Mouse (Mus musculus): Measurements from ENCODE around the gene Syt7.

The Syt7 gene

DNA sequence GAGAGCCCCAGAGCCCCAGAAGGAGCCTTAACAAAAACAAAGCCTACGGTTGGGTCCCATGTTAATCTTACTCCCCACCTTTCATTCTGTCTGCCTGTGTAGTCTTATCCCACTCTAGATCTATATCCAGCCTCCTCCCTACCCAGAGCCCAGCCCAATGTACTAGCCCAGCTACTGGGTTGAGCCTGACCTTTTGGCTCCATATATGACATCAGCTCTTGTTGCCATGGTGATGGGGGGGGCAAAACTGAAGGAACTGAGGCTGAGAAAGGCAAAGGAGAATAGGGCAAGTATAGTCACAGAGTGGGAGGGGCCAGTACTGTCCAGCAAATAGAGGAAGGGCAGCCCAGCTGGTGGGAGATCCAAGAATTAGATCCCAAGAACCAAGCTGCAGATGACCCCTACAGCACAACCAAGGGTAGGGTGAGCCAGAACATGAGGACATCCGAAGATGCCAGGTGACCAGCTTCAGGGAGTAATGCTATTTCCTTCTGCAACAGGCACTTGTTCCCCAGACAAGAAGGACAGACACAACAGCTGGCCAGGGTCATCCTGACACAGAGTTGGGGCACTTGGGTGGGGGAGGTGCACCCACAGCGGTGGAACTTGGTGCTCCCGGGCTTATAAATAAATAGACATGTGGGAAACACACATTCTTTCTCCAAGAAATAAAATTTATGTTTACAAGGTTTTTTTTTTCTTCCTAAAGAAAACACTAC, 66.0 kb downstream of the Syt7 start:
- ATAC-seq (ENCODE audit: insufficient number of reproducible peaks, low FRiP score, low TSS enrichment) = no peak

DNA sequence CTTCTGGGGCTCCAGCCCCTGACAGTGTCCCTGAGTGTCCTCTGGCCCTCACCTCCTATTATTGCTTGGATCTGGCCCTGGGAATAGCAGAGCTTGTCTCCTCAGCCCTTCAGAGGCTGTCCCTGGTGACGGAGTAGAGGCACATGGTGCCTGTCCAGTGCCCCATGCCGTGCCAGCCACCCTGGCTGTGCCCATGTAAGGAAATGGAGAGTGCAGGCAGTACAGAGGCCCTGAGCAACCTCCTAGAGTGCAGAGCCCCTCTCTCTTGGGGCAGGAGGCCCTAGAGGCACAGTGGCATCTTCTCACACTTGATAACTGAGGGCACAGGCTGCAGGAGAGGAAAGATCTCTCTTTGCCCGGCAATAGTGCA, 66.5 kb downstream of the Syt7 start:
- no peak for ATAC-seq (ENCODE audit: insufficient number of reproducible peaks, low FRiP score, low TSS enrichment)

DNA sequence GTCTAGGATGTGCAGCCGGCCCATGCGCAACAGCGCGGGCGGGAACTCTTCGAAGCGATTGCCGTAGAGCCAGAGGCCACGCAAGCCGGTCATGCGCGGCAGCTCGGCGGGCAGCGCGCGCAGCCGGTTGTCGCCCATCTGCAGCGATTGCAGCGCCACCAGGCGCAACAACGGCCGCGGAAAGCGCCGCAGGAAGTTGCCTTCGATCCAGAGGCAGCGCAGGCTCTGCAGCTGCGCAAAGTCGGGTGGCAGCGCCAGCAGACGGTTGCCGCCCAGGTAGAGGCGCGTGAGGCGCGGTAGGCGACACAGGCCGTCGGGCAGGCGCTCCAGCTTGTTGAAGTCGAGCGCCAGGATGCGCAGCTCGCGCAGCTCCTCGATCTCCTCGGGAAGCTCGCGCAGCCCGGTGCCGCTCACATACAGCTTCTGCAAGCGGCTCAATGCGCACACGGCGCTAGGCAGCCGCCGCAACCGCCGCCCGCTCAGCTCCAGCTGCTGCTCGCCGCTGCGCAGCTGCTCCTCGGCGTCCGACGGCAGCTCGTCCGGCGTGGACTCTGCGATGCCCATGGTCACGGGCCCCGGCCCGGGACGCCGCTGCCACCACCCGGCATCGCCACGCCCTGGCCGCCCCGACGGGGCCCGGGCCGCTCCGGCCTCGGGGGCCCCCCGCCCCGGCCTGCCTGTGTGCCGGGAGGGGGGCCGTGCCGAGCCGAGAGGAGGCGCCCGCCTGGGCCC, 68.0 kb downstream of the Syt7 start, which contains the start of gene Lrrc10b:
Gene Lrrc10b (minus strand): TSS at position 722 of the 732 bp plus-strand sequence.
- no peak for ATAC-seq (ENCODE audit: insufficient number of reproducible peaks, low FRiP score, low TSS enrichment)

DNA sequence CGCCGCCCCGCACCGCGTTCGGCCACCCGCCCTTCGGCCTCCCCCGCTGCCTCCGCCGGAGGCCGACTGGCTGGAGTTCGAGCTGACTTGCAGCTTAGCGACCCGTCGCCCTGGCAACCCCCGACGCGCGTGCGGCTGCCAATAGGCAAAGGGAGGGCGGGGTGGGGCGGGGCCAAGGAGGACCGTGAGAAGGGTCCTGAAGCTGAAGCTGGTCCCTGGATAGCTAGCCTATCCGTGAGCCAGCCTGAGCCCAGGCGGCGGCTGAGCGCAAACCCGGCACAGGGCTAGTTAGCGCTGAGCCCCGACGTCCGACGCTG, 68.6 kb downstream of the Syt7 start:
- ATAC-seq (ENCODE audit: insufficient number of reproducible peaks, low FRiP score, low TSS enrichment) = no peak

DNA sequence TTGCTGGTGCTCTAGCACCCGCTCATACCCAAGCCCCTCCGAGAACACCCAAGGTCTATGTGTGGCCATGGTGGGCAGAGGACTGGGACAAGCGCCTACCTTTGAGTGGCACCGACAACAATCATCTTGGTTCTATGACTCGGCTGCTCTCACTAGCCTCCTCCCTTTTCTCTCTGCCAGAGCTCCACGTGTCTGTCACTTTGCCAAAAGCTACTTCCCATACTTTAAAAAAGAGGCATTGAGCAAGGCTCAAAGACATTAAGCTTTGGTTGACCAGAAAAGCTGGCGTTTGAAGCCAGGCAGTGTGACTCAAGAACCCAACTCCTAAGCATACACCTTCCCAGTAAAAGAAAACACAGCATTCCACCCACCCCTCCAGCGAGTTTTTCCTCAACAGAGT, 69.2 kb downstream of the Syt7 start:
- no peak for ATAC-seq (ENCODE audit: insufficient number of reproducible peaks, low FRiP score, low TSS enrichment)

DNA sequence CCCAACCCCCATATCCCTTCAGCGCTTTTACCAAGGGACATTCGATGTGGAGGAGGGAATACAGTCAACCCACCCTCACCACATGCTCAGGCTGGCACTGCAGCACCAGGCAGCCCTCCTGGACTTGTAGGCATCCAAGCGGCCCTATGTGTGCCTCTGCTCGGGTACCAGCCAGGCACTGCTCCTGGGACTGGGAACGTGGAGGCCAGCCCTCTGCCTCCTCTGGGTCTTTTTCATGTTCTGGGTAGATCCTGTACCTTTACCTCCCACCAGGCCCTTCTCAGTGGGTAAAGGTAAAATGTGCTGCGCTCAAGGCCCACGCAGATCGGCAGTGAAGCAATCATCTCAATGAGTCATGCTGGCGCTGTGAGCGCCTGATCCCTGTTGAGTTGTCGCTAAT, 71.0 kb downstream of the Syt7 start:
- no peak for ATAC-seq (ENCODE audit: insufficient number of reproducible peaks, low FRiP score, low TSS enrichment)

DNA sequence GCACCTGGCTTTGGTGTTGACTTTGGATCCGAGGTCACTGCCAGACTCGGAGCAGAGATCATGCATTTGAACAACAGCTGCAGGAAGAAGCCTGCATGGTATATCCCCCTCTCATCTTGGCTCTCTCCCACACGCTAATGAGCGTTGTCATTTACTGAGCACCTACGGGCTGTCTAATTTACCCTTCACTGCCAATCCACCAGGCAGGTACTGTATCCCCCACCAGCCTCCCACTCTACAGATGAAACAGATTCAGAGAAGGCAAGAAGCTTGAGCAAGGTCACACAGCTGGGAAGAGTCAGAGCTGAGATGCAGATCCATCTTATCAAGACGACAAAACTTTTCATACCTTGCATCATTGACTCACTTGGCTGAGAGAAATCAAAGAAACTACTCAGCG, 72.7 kb downstream of the Syt7 start:
- ATAC-seq (ENCODE audit: insufficient number of reproducible peaks, low FRiP score, low TSS enrichment) = no peak

DNA sequence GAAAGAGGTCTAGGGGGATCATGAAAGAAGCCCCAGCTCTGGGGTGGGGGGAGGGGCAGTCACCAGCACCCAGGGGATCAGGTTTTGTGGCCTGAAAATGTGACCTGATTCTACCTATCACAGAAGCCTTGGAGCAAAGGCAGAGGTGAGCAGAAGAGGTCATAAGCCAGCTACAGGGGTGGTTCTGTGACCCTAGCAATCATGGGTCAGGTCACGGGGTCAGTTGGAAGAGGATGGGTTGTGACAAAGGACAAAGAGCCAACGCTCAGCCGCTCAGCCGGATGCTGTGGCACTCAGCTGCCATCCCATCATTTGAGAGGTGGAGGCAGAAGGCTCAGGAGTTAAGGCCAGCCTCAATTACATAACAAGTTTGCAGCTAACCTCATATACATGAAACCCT, 75.5 kb downstream of the Syt7 start:
- ATAC-seq (ENCODE audit: insufficient number of reproducible peaks, low FRiP score, low TSS enrichment) = no peak

DNA sequence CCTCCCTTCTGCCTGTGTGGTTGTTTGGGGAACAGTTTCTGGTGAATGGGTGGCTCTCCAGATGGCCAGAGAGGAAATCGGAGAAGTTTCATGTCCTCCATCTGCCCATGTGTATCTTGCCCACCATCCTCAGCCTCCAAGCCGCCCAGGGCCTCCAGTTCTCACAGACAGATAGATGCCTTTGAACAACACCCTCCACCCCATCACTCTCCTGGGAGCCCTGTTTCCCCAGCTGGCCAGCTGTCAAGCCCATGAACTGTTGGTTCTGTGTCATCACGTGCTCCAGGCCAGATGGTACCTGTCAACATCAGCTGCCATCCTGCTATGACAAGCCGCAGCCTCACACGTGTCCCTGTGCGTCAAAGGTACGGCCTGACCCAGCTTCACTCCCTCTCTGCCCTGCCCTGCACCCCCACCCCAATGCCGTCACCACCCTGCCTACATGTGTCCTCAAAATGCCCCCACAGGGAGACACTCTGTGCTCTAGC, 80.3 kb downstream of the Syt7 start:
- ATAC-seq (ENCODE audit: insufficient number of reproducible peaks, low FRiP score, low TSS enrichment) = no peak

DNA sequence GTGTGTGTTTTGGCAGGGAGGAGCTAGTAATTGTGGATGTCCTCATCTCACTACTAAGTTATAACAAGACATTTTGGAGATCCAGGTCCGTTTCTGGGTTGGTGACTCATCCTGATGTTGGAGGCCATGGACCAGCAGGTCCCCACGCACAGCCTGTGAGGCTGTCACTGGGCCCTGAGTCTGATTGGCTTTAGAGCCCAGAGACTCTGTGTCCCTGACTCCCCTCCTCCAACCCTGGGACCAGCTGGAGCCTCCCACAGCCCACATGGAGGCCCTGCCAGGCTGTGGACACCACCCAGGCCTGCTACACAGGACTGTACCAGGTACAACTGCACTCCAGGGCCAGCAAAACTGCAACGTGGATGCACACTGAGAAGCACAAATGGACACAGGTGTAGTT, 84.1 kb downstream of the Syt7 start:
- no peak for ATAC-seq (ENCODE audit: insufficient number of reproducible peaks, low FRiP score, low TSS enrichment)

DNA sequence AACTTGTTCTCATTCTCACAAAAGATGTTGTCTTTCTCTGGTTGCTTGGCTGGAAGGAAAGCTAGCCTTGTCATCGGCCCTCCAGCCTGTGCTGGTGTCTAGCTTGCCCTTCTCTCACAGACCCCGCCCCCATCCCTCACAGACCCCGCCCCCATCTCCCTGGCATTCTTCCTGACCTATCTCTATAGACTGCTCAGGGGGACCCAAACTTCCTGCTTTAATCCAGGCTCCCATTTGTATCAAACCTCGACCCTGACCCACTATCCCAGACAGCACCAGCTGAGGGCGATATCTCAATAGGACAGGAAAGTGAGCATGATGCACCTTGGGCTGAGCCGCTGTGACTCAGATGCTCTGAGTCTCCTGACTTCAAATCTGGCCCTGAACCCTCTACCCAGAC, 84.9 kb downstream of the Syt7 start:
- no peak for ATAC-seq (ENCODE audit: insufficient number of reproducible peaks, low FRiP score, low TSS enrichment)

DNA sequence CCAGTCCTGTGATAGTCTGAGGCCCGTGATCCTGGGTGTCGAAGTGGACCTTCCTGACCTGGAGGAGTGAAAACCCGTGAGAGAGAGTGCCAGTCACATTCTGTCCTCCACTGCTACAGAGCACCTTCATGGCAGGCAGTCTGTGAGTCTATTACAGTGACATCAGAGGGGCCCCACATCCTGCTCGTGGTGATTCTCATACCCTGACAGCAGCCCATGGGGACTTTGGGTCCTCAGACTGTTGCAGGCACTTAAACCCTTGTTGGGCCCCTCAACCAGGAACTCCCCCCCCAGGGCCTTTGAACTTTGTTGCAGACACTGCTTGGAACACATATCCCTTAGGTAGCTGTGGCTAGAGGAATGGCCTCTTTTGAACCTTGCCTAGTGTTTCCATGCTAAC, 90.7 kb downstream of the Syt7 start:
- ATAC-seq (ENCODE audit: insufficient number of reproducible peaks, low FRiP score, low TSS enrichment) = no peak

DNA sequence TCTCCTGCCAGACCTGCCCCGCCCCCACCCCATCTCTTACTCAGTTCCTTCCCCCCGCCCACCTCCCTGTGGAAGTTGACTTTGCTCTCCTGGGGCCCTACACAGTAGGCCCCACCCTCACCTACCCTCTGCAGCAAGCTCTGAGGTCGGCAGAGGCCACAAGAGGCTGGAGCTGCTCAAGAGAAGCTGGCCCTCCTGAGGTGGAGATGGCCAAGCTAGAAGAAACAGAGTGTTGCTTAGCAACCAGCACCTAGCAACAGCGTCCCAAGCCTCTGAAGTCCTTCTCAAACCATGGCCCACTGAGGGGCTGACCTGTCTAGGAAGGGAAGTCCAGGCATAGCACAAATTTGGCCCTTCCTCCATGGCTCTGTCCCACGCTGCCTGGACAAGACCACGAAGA, 93.8 kb downstream of the Syt7 start, which contains the start of gene Ppp1r32:
Gene Ppp1r32 (minus strand): TSS at position 226 of the 400 bp plus-strand sequence.
- ATAC-seq (ENCODE audit: insufficient number of reproducible peaks, low FRiP score, low TSS enrichment) = no peak

DNA sequence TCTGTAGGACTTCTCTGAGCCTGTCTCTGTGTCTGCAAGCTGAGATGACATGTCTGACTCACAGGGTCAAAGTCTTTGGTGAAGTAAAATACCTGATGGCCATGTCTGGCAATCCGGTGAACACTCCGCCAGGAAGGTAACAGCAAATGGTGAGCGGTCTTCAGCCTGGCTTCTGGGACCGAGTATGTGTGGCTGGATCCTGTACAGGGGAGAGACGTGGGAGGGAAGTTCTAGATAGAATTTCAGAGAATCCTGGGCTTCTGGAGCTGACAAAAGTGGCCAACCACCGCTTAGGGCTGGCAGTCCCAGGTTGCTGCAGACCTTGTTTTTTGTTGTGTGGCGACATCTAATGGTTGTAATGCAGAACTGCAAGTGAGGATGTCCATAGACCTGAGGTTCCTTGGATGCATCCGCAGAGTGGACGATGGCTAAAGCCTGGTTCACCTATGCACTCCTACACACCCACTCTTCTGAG, 97.4 kb downstream of the Syt7 start:
- peak; percentile 58; the same call in 1 of the 2 replicates for ATAC-seq (ENCODE audit: insufficient number of reproducible peaks, low FRiP score, low TSS enrichment)

DNA sequence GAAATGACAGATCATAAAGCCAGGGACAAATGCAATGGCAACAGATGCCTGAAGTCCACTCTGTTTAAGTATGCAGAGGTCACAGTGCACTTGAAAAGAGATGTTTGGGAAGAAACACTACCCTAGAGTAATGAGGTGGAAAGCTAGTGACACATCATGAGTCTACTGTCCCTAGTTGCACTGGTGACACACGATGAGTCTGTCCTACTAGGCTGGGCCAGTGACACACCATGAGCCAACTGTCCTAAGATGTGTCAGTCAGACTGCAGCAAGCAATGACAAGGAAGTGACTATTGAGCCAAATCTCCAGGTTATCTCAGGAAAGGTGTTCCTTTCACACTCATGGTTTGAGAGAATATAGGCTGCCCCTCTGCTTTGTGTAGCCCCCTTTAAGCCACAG, 106.8 kb downstream of the Syt7 start:
- no peak for ATAC-seq (ENCODE audit: insufficient number of reproducible peaks, low FRiP score, low TSS enrichment)

DNA sequence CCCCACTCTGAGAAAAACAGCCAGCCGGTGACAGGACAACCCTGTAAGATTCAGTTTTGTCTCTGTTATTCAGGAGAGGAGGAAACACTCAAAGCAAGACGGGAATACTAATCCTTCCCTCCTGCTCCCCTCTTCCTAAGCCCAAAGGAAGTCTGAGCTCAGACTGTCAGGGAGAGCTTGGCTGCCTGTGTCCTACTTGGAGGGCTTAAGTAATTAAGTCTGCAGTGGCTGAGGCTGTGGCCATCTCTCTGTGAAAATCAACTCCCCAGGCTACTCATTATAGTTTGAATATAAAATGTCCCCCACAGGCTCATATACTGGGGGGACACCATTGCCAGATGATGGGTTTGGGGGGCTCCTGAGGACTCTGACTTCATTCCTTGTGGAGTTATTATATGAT, 108.1 kb downstream of the Syt7 start:
- ATAC-seq (ENCODE audit: insufficient number of reproducible peaks, low FRiP score, low TSS enrichment) = no peak

DNA sequence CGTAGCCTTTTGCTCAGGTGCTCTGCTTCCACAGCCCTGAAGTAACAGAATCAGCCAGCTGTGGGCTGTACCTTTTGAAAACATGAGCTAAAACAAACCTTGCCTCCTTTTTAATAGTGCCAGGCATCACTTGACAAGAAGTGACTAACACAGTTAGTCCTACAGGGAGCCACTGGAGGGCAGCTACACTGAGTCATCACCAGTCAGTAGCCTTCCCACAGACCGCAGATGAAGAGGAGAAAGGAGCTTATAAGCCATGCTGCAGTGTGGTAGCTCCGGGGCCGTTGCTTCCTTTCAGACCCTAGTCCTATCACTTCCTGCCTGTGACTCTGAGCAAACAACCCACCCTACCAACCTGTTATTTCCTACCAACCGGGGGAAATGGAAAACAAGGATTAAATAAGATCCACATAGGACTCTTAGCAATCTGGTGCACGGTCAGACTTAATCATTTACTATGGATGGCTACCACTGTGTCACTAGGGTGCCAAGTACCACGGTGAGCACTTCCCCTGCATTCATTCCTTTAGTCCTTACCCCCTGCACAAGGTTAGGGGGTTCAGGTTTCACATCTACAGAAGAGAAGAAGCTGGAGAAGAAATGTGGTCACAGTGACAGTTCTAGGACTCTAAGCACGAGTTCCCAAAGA, 108.7 kb downstream of the Syt7 start:
- ATAC-seq (ENCODE audit: insufficient number of reproducible peaks, low FRiP score, low TSS enrichment) = no peak

DNA sequence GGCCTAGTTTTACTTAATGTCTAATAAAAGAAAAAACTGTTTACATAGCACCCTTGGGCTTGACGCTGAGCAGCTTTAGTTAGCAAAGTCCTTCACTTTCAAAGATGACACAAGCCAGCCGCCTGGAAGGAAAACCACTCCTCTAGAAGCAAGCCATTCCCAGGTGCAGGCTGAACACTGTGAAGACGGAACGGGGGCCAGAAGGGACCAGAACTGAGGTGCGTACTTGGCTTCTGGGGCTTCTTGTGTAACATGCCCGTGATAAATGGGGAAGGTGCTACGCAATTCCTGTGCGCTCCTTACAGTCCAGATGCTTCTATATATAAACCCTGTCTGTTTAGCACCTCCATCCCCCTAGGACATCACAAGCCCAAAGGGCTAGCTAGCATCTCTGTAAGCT, 111.7 kb downstream of the Syt7 start:
- no peak for ATAC-seq (ENCODE audit: insufficient number of reproducible peaks, low FRiP score, low TSS enrichment)

DNA sequence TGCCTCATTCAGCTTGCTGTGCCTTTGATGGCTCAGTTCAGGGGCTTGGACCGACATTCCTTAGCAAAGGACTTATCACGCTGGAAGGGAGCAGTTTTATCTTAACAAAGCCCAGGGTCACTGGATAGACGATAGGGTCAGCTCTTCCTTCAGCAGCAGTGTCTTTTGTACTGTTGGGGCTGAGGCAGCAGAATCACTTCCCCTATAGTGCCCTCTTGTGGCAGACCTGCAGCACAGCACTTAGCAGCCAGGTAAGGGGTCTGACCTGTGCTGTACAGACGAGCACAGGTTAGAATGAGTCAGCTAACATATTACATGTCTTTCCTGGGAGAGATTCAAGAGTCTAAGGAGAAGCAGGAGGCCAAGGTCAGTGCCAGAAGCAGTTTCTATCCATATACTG, 113.7 kb downstream of the Syt7 start:
- no peak for ATAC-seq (ENCODE audit: insufficient number of reproducible peaks, low FRiP score, low TSS enrichment)
